Mouse (Mus musculus) CH12.LX (cell line): ENCODE measurements around the gene Gtf2h4. TPM values are rescaled to one million over a fixed set of nuclear protein-coding genes. Genes with fewer than 3 reads are reported as not detected.

Experiments used
- DNase-seq: peaks from one replicate; pipeline ENCODE4 v3.0.0-alpha.2; 2013; ENCODE audit errors: extremely low read depth
- H3K27ac ChIP-seq: 2 replicates; pipeline ENCODE4 v1.5.1; 2012; ENCODE audit warnings: low read depth, mild to moderate bottlenecking, control low read depth, moderate library complexity; ENCODE audit not compliant: insufficient read depth
- H3K27me3 ChIP-seq: replicated peaks from 2 replicates; pipeline ENCODE3; 2012; ENCODE audit warnings: inconsistent platforms
- H3K36me3 ChIP-seq, 2 experiments: replicated peaks in 1 of 2; 2 replicates each; pipeline versions ENCODE3 to v1.6.1; 2012; ENCODE audit warnings: inconsistent platforms in 1 of 2, low read length in 1 of 2, mild to moderate bottlenecking in 1 of 2, mixed read lengths in 1 of 2, moderate library complexity in 1 of 2; ENCODE audit not compliant: control insufficient read depth in 1 of 2, insufficient read depth in 1 of 2
- H3K4me1 ChIP-seq, 2 experiments: 2 replicates each; pipeline ENCODE4 v1.6.1; 2012; ENCODE audit warnings: inconsistent platforms in 1 of 2, moderate library complexity in 1 of 2; ENCODE audit not compliant: insufficient read depth in 2 of 2, control insufficient read depth in 1 of 2
- H3K4me2 ChIP-seq: 2 replicates; pipeline ENCODE4 v1.6.1; 2012; ENCODE audit warnings: low read depth, mild to moderate bottlenecking, control low read depth; ENCODE audit not compliant: poor library complexity, insufficient read depth, severe bottlenecking
- H3K4me3 ChIP-seq, 3 experiments: fragments of 150-350 bp in 1 of 3; sonication (generic) in 1 of 3; replicated peaks in 1 of 3; 2 replicates each; pipeline versions ENCODE3 to v1.5.1; 2011 to 2012; ENCODE audit warnings: low read depth in 2 of 3, low read length in 2 of 3, mild to moderate bottlenecking in 2 of 3, moderate library complexity in 2 of 3, control low read depth in 1 of 3, improper control_type of control experiment in 1 of 3, inconsistent platforms in 1 of 3, mixed read lengths in 1 of 3; ENCODE audit not compliant: poor library complexity in 1 of 3
- H3K79me2 ChIP-seq: replicated peaks from 2 replicates; pipeline ENCODE4 v1.6.1; 2012; ENCODE audit warnings: mild to moderate bottlenecking, moderate library complexity; ENCODE audit not compliant: control insufficient read depth, poor library complexity, insufficient read depth, severe bottlenecking; ENCODE audit errors: extremely low read depth
- H3K9ac ChIP-seq: 2 replicates; pipeline ENCODE4 v1.6.1; 2012; ENCODE audit warnings: low read depth, mild to moderate bottlenecking, control low read depth, moderate library complexity; ENCODE audit not compliant: insufficient read depth
- H3K9me3 ChIP-seq: replicated peaks from 2 replicates; pipeline ENCODE3; 2012; ENCODE audit warnings: low read length, inconsistent platforms, mixed read lengths
- BHLHE40 ChIP-seq: IDR thresholded peaks from 2 replicates; pipeline ENCODE4 v1.6.1; 2011; ENCODE audit warnings: mild to moderate bottlenecking, low read depth, low read length, improper control_type of control experiment
- CHD1 ChIP-seq: IDR thresholded peaks from 2 replicates; pipeline ENCODE4 v1.6.1; 2012; ENCODE audit warnings: low read depth, low read length, improper control_type of control experiment, inconsistent platforms
- CHD2 ChIP-seq: IDR thresholded peaks from 2 replicates; pipeline ENCODE4 v1.6.1; 2011; ENCODE audit warnings: low read length, improper control_type of control experiment
- CTCF ChIP-seq, 2 experiments: IDR thresholded peaks in 1 of 2; conservative IDR thresholded peaks in 1 of 2; 2 replicates each; pipeline ENCODE4 v1.5.1; 2011 to 2012; ENCODE audit warnings: low read depth in 2 of 2, low read length in 2 of 2, improper control_type of control experiment in 1 of 2, inconsistent platforms in 1 of 2, mild to moderate bottlenecking in 1 of 2, moderate library complexity in 1 of 2
- E2F4 ChIP-seq: IDR thresholded peaks from 2 replicates; pipeline ENCODE4 v1.6.1; 2011; ENCODE audit warnings: low read depth, low read length, improper control_type of control experiment; ENCODE audit not compliant: insufficient replicate concordance
- ELF1 ChIP-seq: IDR thresholded peaks from 2 replicates; pipeline ENCODE4 v1.6.1; 2014; ENCODE audit warnings: low read depth, mild to moderate bottlenecking, inconsistent platforms, low read length, improper control_type of control experiment
- EP300 ChIP-seq: IDR thresholded peaks from 2 replicates; pipeline ENCODE4 v1.6.1; 2011; ENCODE audit warnings: low read length, improper control_type of control experiment
- ETS1 ChIP-seq: conservative IDR thresholded peaks from 2 replicates; pipeline ENCODE4 v1.6.1; 2012; ENCODE audit warnings: low read depth, mild to moderate bottlenecking, inconsistent platforms, low read length, improper control_type of control experiment, moderate library complexity
- GABPA ChIP-seq: IDR thresholded peaks from 2 replicates; pipeline ENCODE4 v1.6.1; 2012; ENCODE audit warnings: low read depth, low read length, improper control_type of control experiment, inconsistent platforms; ENCODE audit not compliant: insufficient replicate concordance
- HCFC1 ChIP-seq: IDR thresholded peaks from 2 replicates; pipeline ENCODE4 v1.6.1; 2012; ENCODE audit warnings: low read depth, mild to moderate bottlenecking, inconsistent platforms, low read length, improper control_type of control experiment
- IRF4 ChIP-seq: IDR thresholded peaks from 2 replicates; pipeline ENCODE4 v1.6.1; 2014; ENCODE audit warnings: low read depth, mild to moderate bottlenecking, inconsistent platforms, low read length, improper control_type of control experiment
- JUN ChIP-seq: IDR thresholded peaks from 2 replicates; pipeline ENCODE4 v1.6.1; 2011; ENCODE audit warnings: low read depth, mild to moderate bottlenecking, low read length, improper control_type of control experiment, moderate library complexity; ENCODE audit not compliant: insufficient read depth
- JUND ChIP-seq: conservative IDR thresholded peaks from 2 replicates; pipeline ENCODE4 v1.6.1; 2011; ENCODE audit warnings: low read depth, low read length, improper control_type of control experiment
- KAT2A ChIP-seq: IDR thresholded peaks from 2 replicates; pipeline ENCODE4 v1.6.1; 2012; ENCODE audit warnings: low read length, improper control_type of control experiment, inconsistent platforms; ENCODE audit not compliant: insufficient replicate concordance
- MAFK ChIP-seq: IDR thresholded peaks from 2 replicates; pipeline ENCODE4 v1.6.1; 2011; ENCODE audit warnings: low read length, improper control_type of control experiment; ENCODE audit not compliant: insufficient replicate concordance
- MAX ChIP-seq: IDR thresholded peaks from 2 replicates; pipeline ENCODE4 v1.6.1; 2011; ENCODE audit warnings: low read length, improper control_type of control experiment
- MAZ ChIP-seq: IDR thresholded peaks from 2 replicates; pipeline ENCODE4 v1.6.1; 2012; ENCODE audit warnings: low read depth, mild to moderate bottlenecking, inconsistent platforms, low read length, improper control_type of control experiment, moderate library complexity
- MEF2A ChIP-seq: IDR thresholded peaks from 2 replicates; pipeline ENCODE4 v1.6.1; 2014; ENCODE audit warnings: low read depth, mild to moderate bottlenecking, inconsistent platforms, low read length, improper control_type of control experiment, borderline replicate concordance
- MXI1 ChIP-seq: IDR thresholded peaks from 2 replicates; pipeline ENCODE4 v1.6.1; 2011; ENCODE audit warnings: mild to moderate bottlenecking, low read depth, low read length, improper control_type of control experiment
- MYC ChIP-seq: IDR thresholded peaks from 2 replicates; pipeline ENCODE4 v1.6.1; 2011; ENCODE audit warnings: low read depth, mild to moderate bottlenecking, improper control_type of control experiment, low read length
- NELFE ChIP-seq: IDR thresholded peaks from 2 replicates; pipeline ENCODE4 v1.6.1; 2011; ENCODE audit warnings: low read depth, low read length, improper control_type of control experiment
- NRF1 ChIP-seq: IDR thresholded peaks from 2 replicates; pipeline ENCODE4 v1.6.1; 2014; ENCODE audit warnings: low read depth, mild to moderate bottlenecking, inconsistent platforms, low read length, improper control_type of control experiment, moderate library complexity
- PAX5 ChIP-seq: IDR thresholded peaks from 2 replicates; pipeline ENCODE4 v1.6.1; 2012; ENCODE audit warnings: low read length, inconsistent platforms, mixed read lengths
- POLR2A ChIP-seq: IDR thresholded peaks from 2 replicates; pipeline ENCODE4 v1.6.1; 2011; ENCODE audit warnings: low read depth, mild to moderate bottlenecking, improper control_type of control experiment, low read length
- POLR2AphosphoS2 ChIP-seq: IDR thresholded peaks from 2 replicates; pipeline ENCODE4 v1.6.1; 2011; ENCODE audit warnings: low read depth, low read length, improper control_type of control experiment
- RAD21 ChIP-seq: IDR thresholded peaks from 2 replicates; pipeline ENCODE4 v1.6.1; 2011; ENCODE audit warnings: low read depth, mild to moderate bottlenecking, low read length, improper control_type of control experiment, moderate library complexity
- RCOR1 ChIP-seq: conservative IDR thresholded peaks from 2 replicates; pipeline ENCODE4 v1.6.1; 2012; ENCODE audit warnings: low read depth, mild to moderate bottlenecking, inconsistent platforms, low read length, improper control_type of control experiment
- SIN3A ChIP-seq: IDR thresholded peaks from 2 replicates; pipeline ENCODE4 v1.6.1; 2012; ENCODE audit warnings: low read length, improper control_type of control experiment, inconsistent platforms
- SMC3 ChIP-seq: IDR thresholded peaks from 2 replicates; pipeline ENCODE4 v1.6.1; 2011; ENCODE audit warnings: low read depth, low read length, improper control_type of control experiment
- TBP ChIP-seq: conservative IDR thresholded peaks from 2 replicates; pipeline ENCODE4 v1.6.1; 2011; ENCODE audit warnings: low read depth, low read length, improper control_type of control experiment
- TCF12 ChIP-seq: IDR thresholded peaks from 2 replicates; pipeline ENCODE4 v1.6.1; 2014; ENCODE audit warnings: low read depth, mild to moderate bottlenecking, inconsistent platforms, low read length, improper control_type of control experiment
- UBTF ChIP-seq: IDR thresholded peaks from 2 replicates; pipeline ENCODE4 v1.6.1; 2012; ENCODE audit warnings: low read depth, mild to moderate bottlenecking, inconsistent platforms, low read length, improper control_type of control experiment, moderate library complexity
- USF1 ChIP-seq: IDR thresholded peaks from 2 replicates; pipeline ENCODE4 v1.6.1; 2014; ENCODE audit warnings: low read depth, mild to moderate bottlenecking, inconsistent platforms, low read length, improper control_type of control experiment
- USF2 ChIP-seq: conservative IDR thresholded peaks from 2 replicates; pipeline ENCODE4 v1.6.1; 2011; ENCODE audit warnings: low read depth, low read length, improper control_type of control experiment
- ZC3H11A ChIP-seq: IDR thresholded peaks from 2 replicates; pipeline ENCODE4 v1.6.1; 2012; ENCODE audit warnings: low read depth, mild to moderate bottlenecking, inconsistent platforms, low read length, improper control_type of control experiment
- ZKSCAN1 ChIP-seq: IDR thresholded peaks from 2 replicates; pipeline ENCODE4 v1.6.1; 2012; ENCODE audit warnings: low read depth, inconsistent platforms, low read length, improper control_type of control experiment, borderline replicate concordance
- ZMIZ1 ChIP-seq: IDR thresholded peaks from 2 replicates; pipeline ENCODE4 v1.6.1; 2012; ENCODE audit warnings: low read depth, mild to moderate bottlenecking, inconsistent platforms, low read length, improper control_type of control experiment
- ZNF384 ChIP-seq: IDR thresholded peaks from 2 replicates; pipeline ENCODE4 v1.6.1; 2012; ENCODE audit warnings: low read depth, low read length, improper control_type of control experiment, inconsistent platforms
- dilution Hi-C: fragments of 300-500 bp; cut with MboI; formaldehyde crosslinking; loops from 2 replicates; pipeline ENCODE4 v1.14.3; 2020; ENCODE audit warnings: low sequenced_read_pairs; ENCODE audit not compliant: extremely low pct_unique_long_range_greater_than_20kb, extremely low pct_ligation_motif_present
- in situ Hi-C: fragments of 300-500 bp; cut with MboI; formaldehyde crosslinking; loops from 3 replicates; pipeline ENCODE4 v1.14.3; 2019; ENCODE audit warnings: low sequenced_read_pairs, low pct_ligation_motif_present, low pct_unique_long_range_greater_than_20kb, mixed read lengths
- polyA plus RNA-seq: library from polyadenylated mRNA; unstranded; fragments of >175 nt; gene quantifications from 2 replicates; pipeline ENCODE4 v1.2.1, GENCODE M21; 2012; ENCODE audit warnings: low read depth; ENCODE audit not compliant: insufficient read length
- total RNA-seq, 2 experiments: library from RNA; depleted of rRNA; stranded (reverse); fragments of 300-350 nt in 1 of 2; fragments of >200 nt in 1 of 2; gene quantifications; 2 replicates each; pipeline ENCODE4 v1.2.3; 2012 to 2014

Gtf2h4 gene
- total and polyA plus RNA-seq, 3 experiments = 40.0 to 55.7 (median 40.7) TPM

DNA sequence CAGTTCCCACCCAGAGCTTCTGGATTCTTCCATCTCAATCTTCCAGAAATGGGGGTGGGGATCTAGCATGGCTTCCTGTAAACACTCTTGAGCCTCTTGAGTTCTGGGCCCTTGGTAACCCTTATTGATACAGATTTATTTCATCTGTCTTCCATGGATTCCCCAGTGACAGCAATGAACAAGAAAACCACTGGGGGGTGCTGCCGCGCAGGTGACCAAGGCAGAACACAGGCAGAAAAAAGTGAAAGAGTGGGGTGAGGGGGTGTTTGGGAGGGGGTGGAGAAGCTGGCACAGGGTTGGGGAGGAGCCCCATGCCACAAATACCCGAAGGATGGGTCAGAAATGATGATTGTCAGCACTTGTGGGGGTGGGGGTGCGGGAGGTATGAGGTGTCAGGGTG, 32.3 kb upstream of the Gtf2h4 start:
- dilution Hi-C loops = no loop called here
- no peak for TF ChIP-seq MXI1
- TF ChIP-seq MEF2A = no peak
- no peak for TF ChIP-seq MAX
- TF ChIP-seq SIN3A = no peak
- TF ChIP-seq E2F4 = no peak
- TF ChIP-seq JUN = no peak
- TF ChIP-seq MAFK = no peak
- TF ChIP-seq PAX5 = no peak
- no peak for TF ChIP-seq NRF1
- TF ChIP-seq JUND = no peak
- TF ChIP-seq ZNF384 = 0 out of 2 replicates have a peak, but pooled peaks have one; percentile 30
- TF ChIP-seq KAT2A = no peak
- TF ChIP-seq RCOR1 = no peak
- TF ChIP-seq MYC = no peak
- no peak for TF ChIP-seq TCF12
- no peak for TF ChIP-seq ETS1
- TF ChIP-seq CHD1 = no peak
- no peak for TF ChIP-seq NELFE
- TF ChIP-seq POLR2AphosphoS2 = no peak
- peak; percentile 35 for TF ChIP-seq RAD21
- no peak for TF ChIP-seq ZKSCAN1
- TF ChIP-seq EP300 = no peak
- TF ChIP-seq TBP = no peak
- no peak for TF ChIP-seq POLR2A
- TF ChIP-seq UBTF = no peak
- no peak for TF ChIP-seq MAZ
- TF ChIP-seq BHLHE40 = 0 out of 2 replicates have a peak, but pooled peaks have one; percentile 24
- peak; percentile 32 to 70; a peak in 3 of 4 replicates for TF ChIP-seq CTCF (conservative IDR thresholded peaks at IDR 0.05 in 1 of 2, IDR thresholded peaks at IDR 0.05 in 1 of 2; ENCODE audit: low read depth in 2 of 2, low read length in 2 of 2)
- no peak for TF ChIP-seq ZMIZ1
- no peak for TF ChIP-seq USF2
- TF ChIP-seq ZC3H11A = no peak
- no peak for TF ChIP-seq IRF4
- peak; percentile 44 for TF ChIP-seq SMC3
- TF ChIP-seq ELF1 = no peak
- no peak for TF ChIP-seq GABPA
- no peak for TF ChIP-seq HCFC1
- no peak for TF ChIP-seq USF1
- TF ChIP-seq CHD2 = no peak

More for the DNA sequence above, 32.3 kb upstream of the Gtf2h4 start:
- in situ Hi-C loops = no loop called here
- H3K4me3 ChIP-seq = no peak overlapping the region
- H3K4me2 ChIP-seq = no peak overlapping the region
- H3K9me3 ChIP-seq = no peaks in the 10 kb centered on the region
- peaks cover 41% of the 10 kb centered on the region for H3K27me3 ChIP-seq
- H3K36me3 ChIP-seq = no peaks in the 10 kb centered on the region
- H3K4me1 ChIP-seq = peaks cover 3 to 38% of the 10 kb centered on the region in 2 experiments; a peak in 2 of 4 replicates
- peak; percentile 46 for DNase-seq
- no peak overlapping the region for H3K9ac ChIP-seq
- H3K79me2 ChIP-seq = no peaks in the 10 kb centered on the region
- H3K27ac ChIP-seq = no peak overlapping the region
